Mouse (Mus musculus): Measurements from ENCODE around the gene Alyref2. TPM values are rescaled to one million over a fixed set of nuclear protein-coding genes. Genes with fewer than 3 reads are reported as not detected.
A peak's percentile ranks its signal among the peaks of the same experiment; 100 is the strongest.

The Alyref2 gene
- polyA plus RNA-seq, 1 experiment: 3.2 TPM

- TF ChIP-seq POLR2A (IDR thresholded peaks at IDR 0.05; ENCODE audit: low read depth, low read length): no peak
- 0 out of 2 replicates have a peak, but pooled peaks have one; percentile 22 for TF ChIP-seq CTCF (conservative IDR thresholded peaks at IDR 0.05; ENCODE audit: insufficient read depth, insufficient read length, low read depth, low read length)
Observed at GRCm38 (mm10) chr1:171513234-171513633, 10.0 kb downstream of the Alyref2 start.

DNA sequence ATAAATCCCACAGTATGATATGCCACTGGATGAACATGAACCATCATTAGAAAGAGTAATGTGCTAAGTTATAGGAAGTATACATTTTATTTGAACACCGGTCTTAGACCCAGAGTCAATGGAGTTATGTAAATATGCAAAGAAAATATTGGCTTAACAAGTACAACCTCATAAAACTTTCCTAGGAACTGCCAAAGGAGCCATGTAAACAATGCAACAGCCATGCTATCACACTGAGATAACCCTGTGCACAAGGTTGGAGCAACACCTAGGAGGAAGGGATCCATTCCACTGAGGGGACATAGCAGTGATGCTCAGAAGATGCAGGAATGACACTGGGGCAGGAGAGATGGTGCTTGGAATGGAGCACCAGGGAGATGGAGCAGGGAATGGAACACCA is 10.5 kb downstream of the Alyref2 start:
- WGBS: 80% methylated on average over 1 of the region's 1 CpGs
- TF ChIP-seq POLR2A (IDR thresholded peaks at IDR 0.05; ENCODE audit: low read depth, low read length) (no peak), CTCF (conservative IDR thresholded peaks at IDR 0.05; ENCODE audit: insufficient read depth, insufficient read length, low read depth, low read length) (no peak)
- no peaks in the 10 kb centered on the region for H3K4me1 ChIP-seq (ENCODE audit: control insufficient read depth, insufficient read depth, low read length)
- no peaks in the 10 kb centered on the region for H3K27me3 ChIP-seq (replicated peaks; ENCODE audit: control insufficient read depth, insufficient read depth, low read length)
- H3K27ac ChIP-seq (ENCODE audit: insufficient read depth, low read depth, low read length): no peak overlapping the region
- no peak overlapping the region for H3K4me3 ChIP-seq (ENCODE audit: insufficient read depth, low read depth, low read length)
- no peaks in the 10 kb centered on the region for H3K36me3 ChIP-seq (ENCODE audit: control insufficient read depth, insufficient read depth, low read length)
- no peak for DNase-seq

More at GRCm38 (mm10) chr1:171513234-171513633, 10.0 kb downstream of the Alyref2 start:
- Histone ChIP-seq H3K4me3 (ENCODE audit: insufficient read depth, low read depth, low read length) (no peak overlapping the region), H3K36me3 (ENCODE audit: control insufficient read depth, insufficient read depth, low read length) (no peaks in the 10 kb centered on the region), H3K4me1 (ENCODE audit: control insufficient read depth, insufficient read depth, low read length) (no peaks in the 10 kb centered on the region), H3K27ac (ENCODE audit: insufficient read depth, low read depth, low read length) (no peak overlapping the region), H3K27me3 (replicated peaks; ENCODE audit: control insufficient read depth, insufficient read depth, low read length) (no peaks in the 10 kb centered on the region)
- DNase-seq: no peak
- 87% methylated on average over 2 of the region's 2 CpGs for WGBS

- 0 out of 2 replicates have a peak, but pooled peaks have one; percentile 28 for TF ChIP-seq CTCF (conservative IDR thresholded peaks at IDR 0.05; ENCODE audit: insufficient read depth, insufficient read length, low read depth, low read length)
- TF ChIP-seq POLR2A (IDR thresholded peaks at IDR 0.05; ENCODE audit: low read depth, low read length): no peak
- Histone ChIP-seq H3K27me3 (replicated peaks; ENCODE audit: control insufficient read depth, insufficient read depth, low read length) (no peaks in the 10 kb centered on the region), H3K4me1 (ENCODE audit: control insufficient read depth, insufficient read depth, low read length) (no peaks in the 10 kb centered on the region), H3K36me3 (ENCODE audit: control insufficient read depth, insufficient read depth, low read length) (no peaks in the 10 kb centered on the region), H3K27ac (ENCODE audit: insufficient read depth, low read depth, low read length) (no peak overlapping the region), H3K4me3 (ENCODE audit: insufficient read depth, low read depth, low read length) (no peak overlapping the region)
- DNase-seq: no peak
- WGBS: 31% methylated on average over 1 of the region's 1 CpGs
Observed at GRCm38 (mm10) chr1:171515039-171515438, 11.8 kb downstream of the Alyref2 start.

DNA sequence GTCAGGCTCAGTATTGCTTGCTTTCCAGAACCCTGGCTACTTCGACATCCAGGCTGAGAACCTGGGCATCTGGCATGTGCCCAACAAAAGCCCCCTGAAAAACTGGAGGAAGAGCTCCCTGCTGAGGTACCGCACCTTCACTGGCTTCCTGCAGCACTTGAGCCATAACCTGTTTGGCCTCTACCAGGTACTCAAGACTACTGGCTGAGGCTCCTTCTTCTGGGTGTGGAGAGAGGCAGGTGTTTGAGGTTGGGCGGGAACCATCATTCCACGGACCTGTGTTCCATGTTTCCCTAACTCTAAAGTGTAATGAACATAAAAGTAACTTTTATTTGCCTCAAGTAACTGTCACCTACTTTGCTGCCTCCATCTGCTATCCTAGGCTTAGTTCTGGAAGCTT is 12.3 kb downstream of the Alyref2 start:
- TF ChIP-seq POLR2A (IDR thresholded peaks at IDR 0.05; ENCODE audit: low read depth, low read length) (no peak), CTCF (conservative IDR thresholded peaks at IDR 0.05; ENCODE audit: insufficient read depth, insufficient read length, low read depth, low read length) (no peak)
- Histone ChIP-seq H3K27ac (ENCODE audit: insufficient read depth, low read depth, low read length) (no peak overlapping the region), H3K4me3 (ENCODE audit: insufficient read depth, low read depth, low read length) (no peak overlapping the region), H3K36me3 (ENCODE audit: control insufficient read depth, insufficient read depth, low read length) (no peaks in the 10 kb centered on the region), H3K27me3 (replicated peaks; ENCODE audit: control insufficient read depth, insufficient read depth, low read length) (no peaks in the 10 kb centered on the region), H3K4me1 (ENCODE audit: control insufficient read depth, insufficient read depth, low read length) (no peaks in the 10 kb centered on the region)
- no peak for DNase-seq
- 84% methylated on average over 4 of the region's 4 CpGs for WGBS

- Histone ChIP-seq H3K4me1 (ENCODE audit: control insufficient read depth, insufficient read depth, low read length) (no peaks in the 10 kb centered on the region), H3K36me3 (ENCODE audit: control insufficient read depth, insufficient read depth, low read length) (no peaks in the 10 kb centered on the region), H3K27me3 (replicated peaks; ENCODE audit: control insufficient read depth, insufficient read depth, low read length) (no peaks in the 10 kb centered on the region; the same call in 1 of the 2 replicates), H3K4me3 (ENCODE audit: insufficient read depth, low read depth, low read length) (no peak overlapping the region), H3K27ac (ENCODE audit: insufficient read depth, low read depth, low read length) (no peak overlapping the region)
- 89% methylated on average over 4 of the region's 4 CpGs for WGBS
- DNase-seq: no peak
- TF ChIP-seq CTCF (conservative IDR thresholded peaks at IDR 0.05; ENCODE audit: insufficient read depth, insufficient read length, low read depth, low read length) (no peak), POLR2A (IDR thresholded peaks at IDR 0.05; ENCODE audit: low read depth, low read length) (no peak)
Observed at GRCm38 (mm10) chr1:171531367-171531766, 28.1 kb downstream of the Alyref2 start.

DNA sequence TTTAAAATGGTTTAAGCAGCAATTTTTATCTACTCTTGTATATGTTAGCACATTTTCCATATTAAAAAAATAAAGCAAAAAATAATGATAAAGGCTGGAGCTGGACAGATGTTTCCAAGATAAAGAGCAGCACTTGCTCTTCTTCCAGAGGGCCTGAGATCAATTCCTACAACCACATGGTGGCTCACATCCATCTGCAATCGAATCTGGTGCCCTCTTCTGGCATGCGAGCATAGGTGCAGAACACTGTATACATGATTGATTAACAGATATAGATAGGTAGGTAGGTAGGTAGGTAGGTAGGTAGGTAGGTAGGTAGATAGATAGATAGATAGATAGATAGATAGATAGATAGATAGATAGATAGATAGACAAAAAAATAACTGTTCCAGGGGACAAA is 29.6 kb downstream of the Alyref2 start:
- Histone ChIP-seq H3K4me1 (ENCODE audit: control insufficient read depth, insufficient read depth, low read length) (no peaks in the 10 kb centered on the region), H3K27ac (ENCODE audit: insufficient read depth, low read depth, low read length) (no peak overlapping the region), H3K4me3 (ENCODE audit: insufficient read depth, low read depth, low read length) (no peak overlapping the region), H3K27me3 (replicated peaks; ENCODE audit: control insufficient read depth, insufficient read depth, low read length) (no peaks in the 10 kb centered on the region; the same call in 1 of the 2 replicates), H3K36me3 (ENCODE audit: control insufficient read depth, insufficient read depth, low read length) (no peaks in the 10 kb centered on the region)
- TF ChIP-seq POLR2A (IDR thresholded peaks at IDR 0.05; ENCODE audit: low read depth, low read length) (no peak), CTCF (conservative IDR thresholded peaks at IDR 0.05; ENCODE audit: insufficient read depth, insufficient read length, low read depth, low read length) (peak; percentile 41; the same call in 1 of the 2 replicates)
- 64% methylated on average over 2 of the region's 2 CpGs for WGBS
- DNase-seq: no peak

DNA sequence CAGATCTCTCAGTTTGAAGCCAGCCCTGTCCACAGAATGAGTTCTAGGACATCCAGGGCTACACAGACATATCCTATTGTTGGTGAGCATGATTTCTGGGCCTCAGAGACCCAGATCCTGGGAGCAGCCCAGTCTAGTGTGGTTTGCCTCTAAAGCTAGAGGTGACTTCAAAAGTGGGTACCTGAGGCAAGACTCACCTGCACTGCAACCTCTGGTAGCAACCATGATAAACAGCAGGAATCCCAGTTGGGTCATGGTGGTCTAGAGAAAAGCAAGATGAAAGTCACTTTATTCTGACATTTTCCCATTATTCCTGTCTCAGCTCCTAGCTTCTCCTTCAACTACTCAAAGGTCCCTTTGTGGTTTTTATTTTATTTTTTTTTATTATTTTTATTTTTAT is 31.3 kb downstream of the Alyref2 start:
- H3K27me3 ChIP-seq (replicated peaks; ENCODE audit: control insufficient read depth, insufficient read depth, low read length): no peaks in the 10 kb centered on the region; the same call in 1 of the 2 replicates
- no peaks in the 10 kb centered on the region for H3K36me3 ChIP-seq (ENCODE audit: control insufficient read depth, insufficient read depth, low read length)
- no peak for DNase-seq
- TF ChIP-seq POLR2A (IDR thresholded peaks at IDR 0.05; ENCODE audit: low read depth, low read length) (no peak), CTCF (conservative IDR thresholded peaks at IDR 0.05; ENCODE audit: insufficient read depth, insufficient read length, low read depth, low read length) (no peak)
- no peak overlapping the region for H3K4me3 ChIP-seq (ENCODE audit: insufficient read depth, low read depth, low read length)
- no peak overlapping the region for H3K27ac ChIP-seq (ENCODE audit: insufficient read depth, low read depth, low read length)
- H3K4me1 ChIP-seq (ENCODE audit: control insufficient read depth, insufficient read depth, low read length): no peaks in the 10 kb centered on the region

Measured in kidney, adult 2 months (tissue).